Mouse (Mus musculus) G1E (cell line): ENCODE measurements around the gene Cenpa.

Experiments
- CTCF ChIP-seq: IDR thresholded peaks from 2 replicates; pipeline ENCODE4 v1.5.1; 2012; ENCODE audit warnings: low read depth, low read length, inconsistent platforms, mixed read lengths
- GATA1 ChIP-seq: IDR thresholded peaks from 2 replicates; pipeline ENCODE4 v1.6.1; 2012; ENCODE audit warnings: borderline replicate concordance, low read length, inconsistent platforms, mixed read lengths

DNA sequence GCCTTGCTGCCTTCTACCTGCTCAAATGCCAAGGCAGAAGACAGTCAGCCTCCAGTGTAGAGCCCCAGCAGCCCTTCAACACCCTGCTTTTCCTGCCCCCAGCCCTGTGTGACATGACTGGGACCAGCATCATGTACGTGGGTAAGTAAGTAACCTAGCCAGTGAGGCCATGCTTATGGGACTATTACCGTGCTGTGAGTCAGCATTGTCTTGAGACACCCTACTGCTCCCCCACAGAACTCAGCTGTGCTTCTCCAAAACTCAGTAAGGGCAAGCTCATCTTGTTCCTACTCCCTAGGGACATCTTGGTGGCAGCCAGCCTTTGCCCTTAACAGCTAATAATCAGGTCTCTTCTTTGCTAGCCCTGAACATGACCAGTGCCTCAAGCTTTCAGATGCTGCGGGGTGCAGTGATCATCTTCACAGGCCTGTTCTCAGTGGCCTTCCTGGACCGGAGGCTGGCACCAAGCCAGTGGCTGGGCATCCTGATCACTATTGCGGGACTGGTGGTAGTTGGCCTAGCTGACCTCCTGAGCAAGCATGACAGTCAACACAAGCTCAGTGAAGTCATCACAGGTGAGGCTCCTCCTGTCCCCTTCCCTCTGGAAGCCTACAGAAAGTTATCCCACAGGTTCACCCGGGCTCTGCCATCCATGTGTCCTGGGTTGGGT, 10.9 kb upstream of the Cenpa start:
- TF ChIP-seq GATA1 (no peak), CTCF (no peak)
